Mouse (Mus musculus): ENCODE results near the gene Atp1b4. TPM values are rescaled to one million over a fixed set of nuclear protein-coding genes. Genes with fewer than 3 reads are reported as not detected.
"Not testable (repeated sequence)": the region's sequence is repeated elsewhere in the genome, so short reads cannot be mapped to it uniquely, and the experiment has no call there.

The Atp1b4 gene
- polyA plus RNA-seq, 1 experiment from 2014 or later = not detected

DNA sequence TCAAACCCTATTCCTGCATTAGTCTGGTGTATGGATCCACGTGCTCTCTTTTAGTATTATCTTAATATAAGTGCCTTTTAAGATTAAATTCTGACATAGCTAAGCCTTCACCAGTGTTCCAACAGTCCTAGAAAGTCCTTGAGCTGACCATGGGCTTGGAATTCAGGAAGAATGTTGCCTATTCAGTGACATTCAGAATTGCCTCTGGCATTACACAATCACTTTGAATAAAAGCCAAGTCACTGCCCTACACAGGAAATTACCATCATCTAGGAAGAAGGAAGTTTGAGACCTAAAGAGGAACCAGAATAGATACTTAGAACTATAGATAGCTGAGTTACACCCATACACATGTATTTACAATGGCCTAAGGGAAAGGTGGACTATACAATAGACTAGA lies 48.6 kb downstream of the Atp1b4 start:
- H3K9ac ChIP-seq (ENCODE audit: low read length) = not testable (repeated sequence)
- WGBS = 60% methylated on average over 1 of the region's 1 CpGs

DNA sequence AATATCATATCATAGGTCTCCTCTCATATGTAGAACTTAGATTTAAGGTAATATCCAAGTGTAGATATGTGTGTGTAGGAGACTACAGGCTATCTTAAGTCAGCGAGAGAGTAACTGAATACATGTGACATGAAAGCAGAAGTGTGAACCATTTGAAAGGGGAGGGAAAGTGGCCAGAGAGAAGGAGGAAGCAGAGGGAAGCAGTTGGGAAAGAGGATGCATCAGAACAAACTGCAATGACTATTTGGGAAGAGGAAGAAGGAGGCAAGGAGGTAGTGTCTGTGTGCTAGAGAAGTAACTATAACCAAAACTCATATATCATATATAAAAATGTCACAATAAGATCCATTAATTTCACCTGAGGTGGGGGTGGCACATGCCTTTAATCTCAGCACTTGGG lies 57.2 kb downstream of the Atp1b4 start:
- H3K4me3 ChIP-seq (ENCODE audit: low read depth, low read length); H3K4me1 ChIP-seq (replicated peaks; ENCODE audit: control insufficient read depth, insufficient read depth, low read length); H3K9me3 ChIP-seq (ENCODE audit: control insufficient read depth, low read length); H3K4me2 ChIP-seq (ENCODE audit: low read length); H3K27ac ChIP-seq (ENCODE audit: low read depth); H3K9ac ChIP-seq (ENCODE audit: low read length); H3K36me3 ChIP-seq (ENCODE audit: control insufficient read depth, insufficient read depth, low read length); DNase-seq (ENCODE audit: low spot score); H3K27me3 ChIP-seq (replicated peaks; ENCODE audit: control insufficient read depth, insufficient read depth, low read length); ATAC-seq (replicated peaks; ENCODE audit: low FRiP score, low TSS enrichment, low read depth): not testable (repeated sequence)
- WGBS = 83% methylated on average over 1 of the region's 1 CpGs

More for the DNA sequence above, 48.6 kb downstream of the Atp1b4 start:
- not testable (repeated sequence) for ATAC-seq (replicated peaks; ENCODE audit: low FRiP score, low TSS enrichment, low read depth); H3K27me3 ChIP-seq (replicated peaks; ENCODE audit: control insufficient read depth, insufficient read depth, low read length); H3K4me3 ChIP-seq (ENCODE audit: low read depth, low read length); H3K4me2 ChIP-seq (ENCODE audit: low read length); H3K36me3 ChIP-seq (ENCODE audit: control insufficient read depth, insufficient read depth, low read length); H3K4me1 ChIP-seq (replicated peaks; ENCODE audit: control insufficient read depth, insufficient read depth, low read length); DNase-seq (ENCODE audit: low spot score); H3K9me3 ChIP-seq (ENCODE audit: control insufficient read depth, low read length); H3K27ac ChIP-seq (ENCODE audit: low read depth)

Other genes with a start within 250 kb of the Atp1b4 start
- not detected in 2 replicates for gene Rhox10, start 249.7 kb upstream of the Atp1b4 start, polyA plus RNA-seq (2014; fragmentation: Nextera tagmentation; extraction: Ambion mirVana)
- not detected in 2 replicates for gene Rhox11, start 231.0 kb upstream of the Atp1b4 start, polyA plus RNA-seq (2014; fragmentation: Nextera tagmentation; extraction: Ambion mirVana)
- gene Rhox12, start 205.3 kb upstream of the Atp1b4 start, polyA plus RNA-seq (2014; fragmentation: Nextera tagmentation; extraction: Ambion mirVana) = not detected in 2 replicates
- not detected in 2 replicates for gene Rhox13, start 195.0 kb upstream of the Atp1b4 start, polyA plus RNA-seq (2014; fragmentation: Nextera tagmentation; extraction: Ambion mirVana)
- 5.1 and 6.2 TPM in 2 replicates for gene Zbtb33, start 126.4 kb upstream of the Atp1b4 start, polyA plus RNA-seq (2014; fragmentation: Nextera tagmentation; extraction: Ambion mirVana)
- 29.7 and 34.2 TPM in 2 replicates for gene Tmem255a, start 63.7 kb upstream of the Atp1b4 start, polyA plus RNA-seq (2014; fragmentation: Nextera tagmentation; extraction: Ambion mirVana)
- gene Lamp2, start 140.3 kb downstream of the Atp1b4 start, polyA plus RNA-seq (2014; fragmentation: Nextera tagmentation; extraction: Ambion mirVana) = 131 and 144 TPM in 2 replicates